Mouse (Mus musculus) gastrocnemius, adult 8-10 months (tissue): ENCODE results near the gene Ube2l3. TPM values are rescaled to one million over a fixed set of nuclear protein-coding genes. Genes with fewer than 3 reads are reported as not detected.

Source experiments
- DNase-seq, 2 experiments: peaks; one replicate each; pipeline ENCODE4 v3.0.0; 2022; ENCODE audit warnings: low spot score in 2 of 2
- total RNA-seq, 4 experiments: library from RNA; stranded (reverse); gene quantifications; 2 replicates each; pipeline ENCODE4 v1.2.4; 2022

The Ube2l3 gene
- total RNA-seq, 4 experiments from 2014 or later = 119 to 134 (median 127) TPM

- DNase-seq = no peak
Measured at GRCm38 (mm10) chr16:17148084-17148483, 54.4 kb downstream of the Ube2l3 start.

DNA sequence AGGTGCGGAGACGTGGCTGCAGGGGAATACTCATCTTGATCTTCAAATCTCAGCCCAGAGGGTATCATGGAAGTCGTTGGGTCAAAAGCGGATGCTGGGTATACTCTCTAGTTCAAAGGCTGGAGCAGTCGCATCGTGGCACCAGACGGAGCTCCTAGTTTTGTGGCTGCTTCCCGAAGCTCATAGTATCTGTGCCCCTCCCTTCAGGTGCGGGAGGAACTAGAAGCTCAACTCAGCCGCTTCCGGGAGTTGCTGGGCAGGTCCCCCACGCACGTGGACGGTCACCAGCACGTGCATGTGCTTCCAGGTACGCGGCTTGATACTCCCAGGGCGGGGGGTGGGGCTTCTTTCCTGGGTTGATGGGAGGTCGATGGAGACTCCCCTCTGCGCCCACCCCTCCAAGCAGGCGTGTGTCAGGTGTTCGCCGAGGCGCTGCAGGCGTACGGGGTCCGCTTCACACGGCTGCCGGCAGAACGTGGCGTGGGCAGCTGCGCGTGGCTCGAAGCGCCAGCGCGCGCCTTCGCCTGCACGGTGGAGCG lies 55.0 kb downstream of the Ube2l3 start:
- DNase-seq = no peak

GRCm38 (mm10) chr16:17146772-17147235 lies 55.6 kb downstream of the Ube2l3 start, which contains the start of gene Ccdc116:
Ccdc116 (minus strand) TSS chr16:17147229.
- DNase-seq = peak; percentile 23 to 58

- no peak for DNase-seq
Measured at GRCm38 (mm10) chr16:17144339-17144738, 58.1 kb downstream of the Ube2l3 start, which contains the start of gene Ydjc. Ydjc (plus strand) TSS chr16:17144621.

GRCm38 (mm10) chr16:17137355-17137754 lies 65.1 kb downstream of the Ube2l3 start:
- no peak for DNase-seq

GRCm38 (mm10) chr16:17132906-17133200 lies 69.6 kb downstream of the Ube2l3 start:
- DNase-seq = no peak

GRCm38 (mm10) chr16:17132089-17132905 lies 70.2 kb downstream of the Ube2l3 start, which contains the start of gene Sdf2l1:
Sdf2l1 (minus strand) TSS chr16:17132383.
- peak; percentile 96 for DNase-seq

- no peak for DNase-seq
Measured at GRCm38 (mm10) chr16:17131191-17132088, 71.0 kb downstream of the Ube2l3 start.

DNA sequence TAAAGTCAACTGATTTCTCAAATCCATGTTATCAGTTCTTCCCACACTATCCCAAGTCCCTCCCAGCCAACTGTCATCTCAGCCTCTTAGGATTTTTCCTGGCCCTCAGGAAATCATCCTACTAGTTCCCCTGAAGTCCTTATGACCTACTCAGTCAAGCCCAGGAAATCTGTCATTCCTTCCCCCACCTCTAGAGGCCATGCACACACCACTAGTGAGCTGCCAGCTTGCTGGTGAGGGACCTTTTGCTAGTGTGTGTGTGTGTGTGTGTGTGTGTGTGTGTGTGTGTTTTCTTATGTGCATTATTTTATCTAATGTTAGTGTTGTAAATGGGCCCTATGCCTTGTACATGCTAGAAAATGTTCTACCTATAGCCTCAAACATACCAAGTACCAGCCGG lies 75.2 kb downstream of the Ube2l3 start:
- DNase-seq = no peak

DNA sequence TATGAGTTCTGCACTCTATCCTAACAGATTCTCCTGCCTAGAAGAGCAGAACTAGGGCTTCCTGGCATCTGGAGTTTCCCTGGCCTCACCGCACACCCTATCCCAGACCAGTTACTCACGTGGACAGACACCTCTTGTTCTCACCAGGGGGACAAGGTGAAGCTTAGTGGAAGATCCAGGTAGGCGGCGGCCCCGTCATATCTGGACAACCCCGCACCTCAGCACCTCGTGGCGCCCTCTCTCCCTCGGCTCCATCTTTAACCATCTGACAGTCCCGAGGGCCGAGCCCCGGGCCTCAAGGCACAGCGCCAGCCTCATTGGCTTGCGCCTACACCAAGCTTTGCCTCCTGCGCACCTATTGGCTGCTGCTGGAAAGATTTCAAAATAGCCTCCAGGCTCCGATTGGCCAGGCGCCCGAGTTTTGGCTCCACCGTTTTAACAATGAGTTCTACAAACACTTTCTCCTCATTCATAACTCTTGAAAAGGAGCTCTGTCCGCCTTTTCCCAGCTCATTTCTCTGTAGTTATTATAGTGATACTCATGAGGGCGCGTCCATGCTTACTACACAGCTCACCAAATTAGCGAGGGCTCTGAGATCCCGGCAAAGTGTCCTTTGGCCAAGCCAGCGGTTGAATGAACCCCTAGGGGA lies 77.5 kb downstream of the Ube2l3 start, which contains the start of gene 2610318N02Rik:
TSS of gene 2610318N02Rik (minus strand) at position 297 of the 650 bp plus-strand sequence.
- DNase-seq = no peak

GRCm38 (mm10) chr16:17124119-17124870 lies 78.2 kb downstream of the Ube2l3 start:
- no peak for DNase-seq

DNA sequence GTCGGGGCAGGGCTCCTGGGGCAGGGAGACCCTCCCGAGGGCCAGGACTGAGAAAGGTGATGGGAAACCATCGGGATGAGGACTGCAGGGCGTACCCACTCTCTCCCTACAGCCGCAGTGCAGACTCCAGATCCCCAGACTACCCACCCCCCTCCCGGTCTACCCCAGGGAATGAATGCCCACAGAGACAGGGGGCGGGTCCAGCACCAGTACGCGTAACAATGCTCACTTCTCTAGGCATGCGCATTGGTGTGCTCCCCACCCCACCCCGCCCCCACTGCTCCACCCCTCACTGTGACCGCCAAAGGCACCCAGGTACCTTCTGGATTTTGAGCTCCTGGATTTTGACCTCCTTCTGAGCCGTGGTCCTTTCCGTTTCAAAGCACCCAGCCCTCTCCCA lies 80.9 kb downstream of the Ube2l3 start:
- no peak for DNase-seq

- no peak for DNase-seq
Measured at GRCm38 (mm10) chr16:17117309-17117799, 85.1 kb downstream of the Ube2l3 start.

- DNase-seq = peak; percentile 21 to 32
Measured at GRCm38 (mm10) chr16:17110771-17111743, 91.4 kb downstream of the Ube2l3 start, which contains the start of gene Ppil2. Ppil2 (minus strand) TSS chr16:17111257.

DNA sequence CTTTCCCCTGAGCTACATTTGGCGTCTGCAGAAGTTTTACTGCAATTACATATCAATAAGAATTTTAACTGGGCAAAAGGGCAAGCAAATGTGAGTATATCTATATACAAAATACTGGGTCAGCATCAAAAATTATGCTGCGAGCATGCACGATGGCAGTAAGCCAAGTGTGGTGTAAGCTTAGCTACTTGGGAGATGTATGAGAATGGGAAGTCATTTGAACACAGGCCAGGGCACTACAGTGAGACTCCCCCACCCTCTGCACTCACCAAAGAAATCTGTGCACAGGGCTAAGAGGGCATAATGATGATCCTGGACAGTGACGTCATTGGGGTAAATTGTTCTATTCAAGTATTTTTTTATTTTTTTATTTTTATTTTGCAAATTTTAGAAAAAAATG lies 97.8 kb downstream of the Ube2l3 start:
- DNase-seq = no peak

GRCm38 (mm10) chr16:17102630-17103220 lies 99.7 kb downstream of the Ube2l3 start:
- DNase-seq = no peak
